Mouse (Mus musculus) cerebellum, adult 8-10 months (tissue): ENCODE measurements around the gene Itpk1.
A peak's percentile ranks its signal among the peaks of the same experiment; 100 is the strongest.
"Not testable (repeated sequence)": the region's sequence is repeated elsewhere in the genome, so short reads cannot be mapped to it uniquely, and the experiment has no call there.

ENCODE experiments used
- DNase-seq: peaks from one replicate; pipeline ENCODE4 v3.0.0; 2022

The Itpk1 gene

DNA sequence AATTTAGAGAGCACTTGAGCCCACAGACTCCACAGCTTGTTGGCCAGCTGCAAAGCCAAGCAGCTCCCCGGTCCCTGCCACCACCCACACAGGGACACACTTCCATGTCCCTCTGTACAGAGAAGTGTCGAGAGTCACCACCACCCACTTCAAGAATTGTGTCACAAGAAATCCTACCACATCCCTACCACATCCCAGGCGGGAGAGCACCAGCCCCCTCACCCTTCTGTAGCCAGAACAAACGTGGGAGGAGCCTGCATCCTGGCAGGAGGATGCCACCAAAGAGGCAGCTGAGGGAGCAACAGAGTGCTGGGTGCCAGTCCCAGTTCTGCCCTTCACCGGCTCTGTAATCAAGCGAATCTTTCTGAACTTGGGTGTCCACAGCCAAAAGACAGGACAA is 51.7 kb downstream of the Itpk1 start:
- DNase-seq, result no peak

DNA sequence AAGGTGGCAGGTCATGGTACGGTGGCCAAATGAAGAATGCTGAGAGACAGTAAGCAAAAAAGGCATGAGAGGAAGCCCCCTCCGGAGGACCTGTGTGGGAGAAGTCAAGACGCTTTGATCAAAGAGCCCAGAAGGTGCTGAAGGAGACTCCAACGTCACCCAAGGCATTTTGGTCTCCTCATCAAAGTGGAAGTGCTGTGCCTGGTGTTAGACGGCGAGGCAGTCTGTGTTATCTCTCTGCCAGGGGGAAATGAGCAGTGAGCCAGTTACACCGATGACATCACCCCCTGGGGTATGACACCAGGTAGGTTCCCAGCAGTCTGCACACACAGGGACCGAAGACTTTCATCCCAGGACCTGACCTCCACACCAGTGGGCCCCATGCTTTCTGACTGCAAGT is 52.3 kb downstream of the Itpk1 start:
- no peak for DNase-seq

DNA sequence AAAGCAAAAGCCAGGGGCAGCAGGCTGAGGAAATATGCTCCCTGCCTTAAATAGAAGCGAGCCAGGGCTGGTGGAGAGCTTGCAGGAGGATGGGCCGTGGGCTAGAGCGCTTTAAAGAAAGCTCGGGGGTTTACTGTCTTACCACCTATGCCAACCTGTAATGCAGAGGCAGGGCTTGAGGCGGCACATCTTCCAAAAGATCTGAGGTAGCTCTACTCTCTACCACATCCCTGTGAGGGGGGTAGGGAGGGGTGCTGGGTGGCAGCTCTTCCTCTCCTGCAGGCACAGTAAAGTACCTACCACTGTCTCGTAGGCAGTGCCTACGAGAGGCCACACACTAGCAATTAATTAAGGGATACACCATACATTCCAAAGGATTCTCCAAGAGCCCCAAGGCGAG is 52.9 kb downstream of the Itpk1 start:
- no peak for DNase-seq

GRCm38 (mm10) chr12:102651401-102651800 is 53.3 kb downstream of the Itpk1 start:
- DNase-seq, result no peak

- no peak for DNase-seq
Measured at GRCm38 (mm10) chr12:102650649-102651048, 54.1 kb downstream of the Itpk1 start.

GRCm38 (mm10) chr12:102647839-102648564 is 56.7 kb downstream of the Itpk1 start:
- no peak for DNase-seq

DNA sequence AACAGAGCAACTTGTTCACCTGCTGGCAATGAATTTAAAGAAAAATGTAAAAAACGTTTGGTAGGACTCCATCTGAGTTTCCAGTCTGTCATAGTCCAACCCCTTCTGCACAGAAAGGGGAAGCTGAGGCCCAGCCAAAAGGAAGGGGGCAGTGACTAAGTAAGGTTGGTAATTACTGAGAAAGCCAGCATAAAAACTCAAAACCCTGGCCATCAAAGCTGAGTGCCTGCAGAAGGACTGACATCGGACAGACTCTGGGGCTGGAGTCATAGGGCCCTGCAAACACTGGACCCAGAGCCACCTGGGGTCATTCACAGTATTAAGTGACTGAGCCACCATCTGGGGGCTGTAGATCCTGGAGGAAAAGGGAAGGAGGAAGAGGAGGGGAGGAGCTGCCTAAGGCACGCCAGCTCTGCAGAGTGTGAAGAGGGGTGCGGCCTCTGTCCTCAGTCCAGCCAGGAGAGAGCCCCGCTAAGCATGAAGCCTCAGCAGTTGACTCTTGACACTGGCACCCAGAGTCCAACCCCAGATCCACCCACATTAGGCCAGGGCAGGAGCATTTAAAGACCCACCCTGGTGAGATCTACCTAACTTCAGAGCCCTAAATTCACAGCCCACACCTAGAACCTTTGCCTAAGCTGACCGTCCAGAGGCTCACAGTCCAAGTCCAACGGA is 58.0 kb downstream of the Itpk1 start:
- no peak for DNase-seq

GRCm38 (mm10) chr12:102645911-102646585 is 58.7 kb downstream of the Itpk1 start:
- DNase-seq, result no peak

DNA sequence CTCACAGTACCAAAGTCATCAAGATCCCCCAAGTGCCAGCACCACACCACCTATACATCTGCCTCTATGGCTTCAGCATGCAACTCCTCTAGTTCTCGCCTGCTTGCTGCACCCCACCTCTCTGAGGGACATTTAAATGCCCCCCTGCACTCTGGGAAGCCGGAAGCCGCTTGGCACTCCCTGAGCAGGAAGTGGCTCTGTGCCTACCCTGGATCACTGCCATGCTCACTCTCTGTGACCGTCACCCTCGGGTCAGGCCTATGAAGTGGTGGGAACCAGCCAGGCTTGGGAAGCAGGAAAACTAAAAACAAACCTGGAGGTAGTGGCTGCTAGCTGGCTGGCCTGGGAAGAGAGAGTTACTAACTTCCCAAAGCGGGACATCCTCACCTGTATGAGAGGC is 61.4 kb downstream of the Itpk1 start:
- DNase-seq, result no peak

DNA sequence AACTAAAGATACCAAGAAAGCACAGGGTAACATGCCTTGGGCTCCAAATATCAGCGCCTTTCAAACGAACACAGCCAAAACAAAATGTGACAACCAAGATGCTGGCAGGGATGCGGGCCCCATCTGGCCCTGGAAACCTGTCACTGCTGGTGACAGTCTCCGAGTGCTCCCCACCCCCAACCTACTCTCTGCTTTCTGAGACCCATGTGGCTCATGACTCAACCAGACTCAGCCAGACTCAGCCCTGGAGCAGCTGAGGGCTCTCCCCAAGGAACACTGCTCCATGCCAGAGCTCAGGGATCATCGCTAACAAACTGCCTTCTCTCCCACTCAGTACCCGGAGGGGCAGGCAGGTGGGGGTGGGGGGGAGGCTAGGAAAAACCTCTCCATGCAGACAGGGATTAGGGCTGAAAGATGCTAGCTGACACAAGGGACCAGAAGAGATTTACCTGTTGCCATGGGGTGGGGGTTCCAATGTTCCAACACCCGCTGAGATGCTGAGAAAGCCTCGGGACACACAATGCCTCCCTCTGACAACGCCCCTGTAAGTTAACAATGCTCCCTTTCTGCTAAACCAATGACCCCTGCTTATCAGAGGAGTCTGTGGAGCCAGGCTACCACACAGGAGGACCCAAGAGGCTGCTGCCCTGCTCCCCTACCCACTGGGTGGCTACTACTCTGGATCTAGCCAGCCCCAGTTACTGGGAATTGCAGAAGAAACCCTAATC is 64.1 kb downstream of the Itpk1 start:
- peak; percentile 90 for DNase-seq

- DNase-seq, result peak; percentile 61
Measured at GRCm38 (mm10) chr12:102638878-102639277, 65.9 kb downstream of the Itpk1 start.

- no peak for DNase-seq
Measured at GRCm38 (mm10) chr12:102637235-102637634, 67.5 kb downstream of the Itpk1 start.

- no peak for DNase-seq
Measured at GRCm38 (mm10) chr12:102634436-102635050, 70.2 kb downstream of the Itpk1 start.

DNA sequence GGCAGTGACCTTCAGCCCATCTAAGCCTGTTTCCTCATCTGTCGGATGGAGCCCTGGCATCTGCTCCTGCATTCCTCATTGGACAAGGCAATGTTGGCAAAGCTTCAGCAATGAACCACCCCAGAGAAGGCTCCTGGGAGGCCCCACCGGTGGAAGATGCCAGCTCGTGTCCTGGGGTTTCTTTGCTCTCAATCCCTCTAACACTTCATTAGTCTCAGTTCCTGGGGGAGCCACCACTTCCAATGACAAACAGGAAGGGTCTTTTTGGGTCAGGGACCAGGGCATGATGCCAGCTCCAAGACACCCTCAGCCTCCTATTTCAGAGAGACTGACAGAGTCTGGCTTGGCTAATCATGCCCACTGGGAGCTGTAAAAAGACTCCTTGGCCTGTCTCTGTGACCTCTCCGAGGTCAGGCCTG is 71.6 kb downstream of the Itpk1 start:
- peak; percentile 64 for DNase-seq

DNA sequence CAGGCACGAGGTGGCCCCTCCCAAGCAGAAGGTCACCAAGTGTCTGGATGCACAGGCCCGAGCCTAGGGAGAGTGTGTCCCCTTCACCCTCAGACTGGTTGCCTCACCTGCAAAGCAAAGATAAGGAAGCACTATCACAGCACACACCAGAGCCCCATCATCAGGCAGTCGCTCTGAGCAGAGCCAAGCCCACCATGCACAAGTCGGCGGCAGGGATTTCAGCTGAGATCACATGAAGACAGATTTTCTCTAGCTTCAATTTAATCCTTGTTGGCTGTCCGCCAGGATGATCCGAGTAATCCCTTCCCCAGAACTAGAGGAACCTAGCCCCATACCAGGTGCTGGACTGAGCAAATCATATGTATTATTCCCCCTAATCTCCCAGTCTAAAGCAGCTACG is 73.0 kb downstream of the Itpk1 start:
- DNase-seq, result peak; percentile 51

GRCm38 (mm10) chr12:102630471-102630870 is 74.3 kb downstream of the Itpk1 start:
- not testable (repeated sequence) for DNase-seq

- DNase-seq, result no peak
Measured at GRCm38 (mm10) chr12:102628221-102628620, 76.5 kb downstream of the Itpk1 start.

- DNase-seq, result no peak
Measured at GRCm38 (mm10) chr12:102627545-102627944, 77.2 kb downstream of the Itpk1 start.

- no peak for DNase-seq
Measured at GRCm38 (mm10) chr12:102626841-102627240, 77.9 kb downstream of the Itpk1 start.

- no peak for DNase-seq
Measured at GRCm38 (mm10) chr12:102625717-102626116, 79.0 kb downstream of the Itpk1 start.

DNA sequence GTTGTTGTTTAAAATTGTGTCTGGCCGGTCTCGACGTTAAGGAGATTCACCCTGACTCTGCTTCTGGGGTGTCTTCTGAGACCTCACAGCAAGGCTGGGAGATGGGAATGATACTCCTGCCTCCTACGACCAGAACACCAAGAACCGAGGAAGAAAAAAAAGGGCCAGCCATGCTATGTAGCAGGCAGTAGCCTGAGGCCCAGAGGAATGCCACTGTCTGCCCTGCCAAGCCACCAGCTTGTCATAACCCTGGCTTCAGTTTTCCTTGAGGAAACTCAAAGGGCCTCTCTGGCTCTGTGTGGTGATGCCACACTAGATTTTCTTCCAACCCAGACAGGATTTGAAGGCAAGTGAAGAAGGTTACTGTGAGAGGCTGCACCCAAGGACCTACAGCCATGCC is 79.6 kb downstream of the Itpk1 start:
- no peak for DNase-seq

DNA sequence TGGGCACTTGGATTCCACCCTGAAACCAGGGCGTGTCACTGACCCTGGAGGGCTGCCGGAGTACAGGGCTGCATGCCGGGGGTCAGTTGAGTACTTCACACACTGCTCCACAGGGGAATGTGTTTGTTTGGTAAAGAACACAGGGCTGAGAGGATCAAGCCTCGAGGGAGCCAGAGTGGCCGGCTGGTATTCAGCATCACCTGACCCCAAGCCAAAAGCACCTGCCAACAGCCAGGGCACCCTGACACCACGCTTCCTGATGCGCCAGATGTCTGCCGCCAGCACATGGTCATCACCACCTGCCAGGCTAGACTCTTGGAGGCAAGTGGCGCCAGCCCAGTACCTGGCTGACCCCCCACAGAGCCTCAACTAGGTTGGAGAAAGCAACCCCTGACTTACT is 80.9 kb downstream of the Itpk1 start:
- DNase-seq, result peak; percentile 49

DNA sequence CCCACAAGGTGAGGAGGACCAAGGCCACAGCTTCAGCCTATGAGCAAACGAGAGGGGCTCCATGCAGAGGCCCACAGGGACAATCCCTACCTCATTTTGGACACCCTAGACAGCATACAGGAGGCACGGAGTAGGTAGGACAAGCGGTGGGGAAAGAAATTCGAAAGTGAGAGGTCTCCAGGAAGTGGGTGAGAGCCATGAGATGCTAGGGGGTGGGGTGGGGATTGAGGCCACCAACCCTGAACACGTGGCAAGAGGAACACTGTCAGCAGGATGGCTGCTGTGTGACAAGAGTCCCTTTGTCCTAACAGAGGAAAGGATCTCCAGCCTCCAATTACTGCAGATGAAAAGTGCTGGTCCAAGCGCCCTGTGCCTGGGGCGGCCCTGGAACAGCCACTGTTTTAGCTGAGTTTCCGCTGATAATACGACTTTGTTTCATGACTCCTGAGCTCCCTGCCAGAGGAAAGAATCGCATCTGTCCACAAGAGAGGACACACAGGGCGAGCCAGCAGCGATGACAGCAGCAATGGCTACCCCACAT is 82.4 kb downstream of the Itpk1 start:
- DNase-seq, result no peak
